Mouse (Mus musculus): ENCODE data around the gene Zcchc7.
"Not testable (repeated sequence)": the region's sequence is repeated elsewhere in the genome, so short reads cannot be mapped to it uniquely, and the experiment has no call there.

Gene Zcchc7

GRCm38 (mm10) chr4:44910857-44911256 is 155.2 kb downstream of the Zcchc7 start:
- no peak for DNase-seq (ENCODE audit: low spot score in 2 of 2)

- DNase-seq (ENCODE audit: low spot score in 2 of 2): no peak
Observed at GRCm38 (mm10) chr4:44917312-44917848, 161.7 kb downstream of the Zcchc7 start.

- no peak for DNase-seq (ENCODE audit: low spot score in 2 of 2)
Observed at GRCm38 (mm10) chr4:44917907-44918306, 162.2 kb downstream of the Zcchc7 start.

GRCm38 (mm10) chr4:44920831-44921230 is 165.2 kb downstream of the Zcchc7 start:
- DNase-seq (ENCODE audit: low spot score in 2 of 2): no peak

- DNase-seq (ENCODE audit: low spot score in 2 of 2): no peak
Observed at GRCm38 (mm10) chr4:44922466-44923128, 166.9 kb downstream of the Zcchc7 start.

GRCm38 (mm10) chr4:44923129-44923481 is 167.4 kb downstream of the Zcchc7 start:
- DNase-seq (ENCODE audit: low spot score in 2 of 2): no peak

GRCm38 (mm10) chr4:44927934-44928333 is 172.3 kb downstream of the Zcchc7 start:
- DNase-seq (ENCODE audit: low spot score in 2 of 2): no peak

GRCm38 (mm10) chr4:44928790-44929189 is 173.1 kb downstream of the Zcchc7 start:
- no peak for DNase-seq (ENCODE audit: low spot score in 2 of 2)

- DNase-seq (ENCODE audit: low spot score in 2 of 2): no peak
Observed at GRCm38 (mm10) chr4:44930406-44930805, 174.7 kb downstream of the Zcchc7 start.

GRCm38 (mm10) chr4:44931732-44932131 is 176.1 kb downstream of the Zcchc7 start:
- DNase-seq (ENCODE audit: low spot score in 2 of 2): peak in 1 of 2 experiments; percentile 9

- DNase-seq (ENCODE audit: low spot score in 2 of 2): no peak
Observed at GRCm38 (mm10) chr4:44938359-44939340, 183.0 kb downstream of the Zcchc7 start.

GRCm38 (mm10) chr4:44939576-44940249 is 184.0 kb downstream of the Zcchc7 start:
- DNase-seq (ENCODE audit: low spot score in 2 of 2): no peak

- DNase-seq (ENCODE audit: low spot score in 2 of 2): no peak
Observed at GRCm38 (mm10) chr4:44940286-44940685, 184.6 kb downstream of the Zcchc7 start.

GRCm38 (mm10) chr4:44942237-44942636 is 186.6 kb downstream of the Zcchc7 start:
- DNase-seq (ENCODE audit: low spot score in 2 of 2): no peak

- DNase-seq (ENCODE audit: low spot score in 2 of 2): no peak
Observed at GRCm38 (mm10) chr4:44943480-44943879, 187.8 kb downstream of the Zcchc7 start.

GRCm38 (mm10) chr4:44944426-44945075 is 188.9 kb downstream of the Zcchc7 start:
- no peak for DNase-seq (ENCODE audit: low spot score in 2 of 2)

GRCm38 (mm10) chr4:44946126-44946525 is 190.4 kb downstream of the Zcchc7 start:
- not testable (repeated sequence) for DNase-seq (ENCODE audit: low spot score in 2 of 2)

- no peak for DNase-seq (ENCODE audit: low spot score in 2 of 2)
Observed at GRCm38 (mm10) chr4:44947464-44947863, 191.8 kb downstream of the Zcchc7 start.

GRCm38 (mm10) chr4:44948314-44948713 is 192.6 kb downstream of the Zcchc7 start:
- no peak for DNase-seq (ENCODE audit: low spot score in 2 of 2)

- DNase-seq (ENCODE audit: low spot score in 2 of 2): no peak
Observed at GRCm38 (mm10) chr4:44953041-44953440, 197.4 kb downstream of the Zcchc7 start.

GRCm38 (mm10) chr4:44958776-44959175 is 203.1 kb downstream of the Zcchc7 start:
- no peak for DNase-seq (ENCODE audit: low spot score in 2 of 2)

Measured in frontal cortex, postnatal 36 days (tissue).